Mouse (Mus musculus) MEL (cell line): ENCODE measurements at regions not wholly inside any gene's neighbourhood (a gene's known extent, or its start where the extent isn't known, plus 50 kb on each side); places are given as distances from the start of the nearest gene placed in this dataset.
A peak's percentile ranks its signal among the peaks of the same experiment; 100 is the strongest.

ENCODE experiments used
- DNase-seq: peaks from one replicate; pipeline ENCODE4 v3.0.0; 2011; ENCODE audit warnings: low read depth, low spot score
- H3K27ac ChIP-seq: 2 replicates; pipeline ENCODE4 v1.5.1; 2012; ENCODE audit warnings: low read depth, mild to moderate bottlenecking, control low read depth, low read length, moderate library complexity; ENCODE audit not compliant: control insufficient read depth
- H3K27me3 ChIP-seq, 2 experiments: fragments of 150-350 bp in 1 of 2; sonication (generic) in 1 of 2; 2 replicates each; pipeline ENCODE4 v1.6.1; 2012; ENCODE audit warnings: low read length in 2 of 2, mild to moderate bottlenecking in 2 of 2, improper control_type of control experiment in 1 of 2, moderate library complexity in 1 of 2; ENCODE audit not compliant: insufficient read depth in 2 of 2, control insufficient read depth in 1 of 2
- H3K36me3 ChIP-seq, 2 experiments: 2 replicates each; pipeline ENCODE4 v1.6.1; 2012 to 2014; ENCODE audit warnings: low read length in 2 of 2, improper control_type of control experiment in 1 of 2, inconsistent platforms in 1 of 2, mild to moderate bottlenecking in 1 of 2; ENCODE audit not compliant: insufficient read depth in 2 of 2, control insufficient read depth in 1 of 2
- H3K4me1 ChIP-seq, 2 experiments: fragments of 150-350 bp in 1 of 2; sonication (generic) in 1 of 2; 2 replicates each; pipeline ENCODE4 v1.6.1; 2012; ENCODE audit warnings: low read length in 2 of 2, improper control_type of control experiment in 1 of 2, mild to moderate bottlenecking in 1 of 2; ENCODE audit not compliant: insufficient read depth in 2 of 2, control insufficient read depth in 1 of 2
- H3K4me3 ChIP-seq, 2 experiments: fragments of 150-350 bp in 1 of 2; sonication (generic) in 1 of 2; 2 replicates each; pipeline ENCODE4 v1.5.1; 2012; ENCODE audit warnings: low read depth in 2 of 2, low read length in 2 of 2, mild to moderate bottlenecking in 2 of 2, moderate library complexity in 2 of 2, control low read depth in 1 of 2, improper control_type of control experiment in 1 of 2; ENCODE audit not compliant: control insufficient read depth in 1 of 2, insufficient read depth in 1 of 2
- H3K79me2 ChIP-seq: 2 replicates; pipeline ENCODE4 v1.6.1; 2012; ENCODE audit warnings: mild to moderate bottlenecking, low read length, moderate library complexity; ENCODE audit not compliant: control insufficient read depth, poor library complexity, insufficient read depth
- H3K9ac ChIP-seq: 2 replicates; pipeline ENCODE4 v1.6.1; 2012; ENCODE audit warnings: low read depth, mild to moderate bottlenecking, control low read depth, low read length, moderate library complexity; ENCODE audit not compliant: control insufficient read depth, poor library complexity, severe bottlenecking
- H3K9me3 ChIP-seq: fragments of 150-350 bp; sonication (generic); replicated peaks from 2 replicates; pipeline ENCODE4 v1.6.1; 2012; ENCODE audit warnings: mild to moderate bottlenecking, low read length, improper control_type of control experiment, moderate library complexity; ENCODE audit not compliant: insufficient read depth
- BHLHE40 ChIP-seq: IDR thresholded peaks from 2 replicates; pipeline ENCODE4 v1.6.1; 2012; ENCODE audit warnings: low read depth, mild to moderate bottlenecking, inconsistent platforms, low read length, improper control_type of control experiment, borderline replicate concordance
- CTCF ChIP-seq, 3 experiments: IDR thresholded peaks in 2 of 3; conservative IDR thresholded peaks in 1 of 3; 2 replicates each; pipeline ENCODE4 v1.5.1; 2011 to 2012; ENCODE audit warnings: low read length in 3 of 3, low read depth in 2 of 3, mild to moderate bottlenecking in 2 of 3, improper control_type of control experiment in 1 of 3, inconsistent platforms in 1 of 3, mixed read lengths in 1 of 3, moderate library complexity in 1 of 3; ENCODE audit not compliant: control insufficient read depth in 1 of 3, insufficient read depth in 1 of 3, poor library complexity in 1 of 3, severe bottlenecking in 1 of 3
- E2F4 ChIP-seq: IDR thresholded peaks from 2 replicates; pipeline ENCODE4 v1.6.1; 2011; ENCODE audit warnings: low read depth, low read length, improper control_type of control experiment, borderline replicate concordance
- EP300 ChIP-seq, 2 experiments: IDR thresholded peaks; 2 replicates each; pipeline ENCODE4 v1.6.1; 2011; ENCODE audit warnings: improper control_type of control experiment in 2 of 2, low read length in 2 of 2, low read depth in 1 of 2, mild to moderate bottlenecking in 1 of 2
- GABPA ChIP-seq: IDR thresholded peaks from 2 replicates; pipeline ENCODE4 v1.6.1; 2012; ENCODE audit warnings: low read depth, mild to moderate bottlenecking, inconsistent platforms, low read length, improper control_type of control experiment, moderate library complexity
- HCFC1 ChIP-seq: IDR thresholded peaks from 2 replicates; pipeline ENCODE4 v1.6.1; 2012; ENCODE audit warnings: low read depth, mild to moderate bottlenecking, inconsistent platforms, low read length, improper control_type of control experiment, moderate library complexity
- JUND ChIP-seq: IDR thresholded peaks from 2 replicates; pipeline ENCODE4 v1.6.1; 2011; ENCODE audit warnings: low read depth, mild to moderate bottlenecking, improper control_type of control experiment, low read length
- KAT2A ChIP-seq: conservative IDR thresholded peaks from 2 replicates; pipeline ENCODE4 v1.6.1; 2012; ENCODE audit warnings: low read depth, low read length, improper control_type of control experiment, inconsistent platforms
- MAFK ChIP-seq: IDR thresholded peaks from 2 replicates; pipeline ENCODE4 v1.6.1; 2011; ENCODE audit warnings: low read depth, mild to moderate bottlenecking, low read length, improper control_type of control experiment, borderline replicate concordance
- MAX ChIP-seq: IDR thresholded peaks from 2 replicates; pipeline ENCODE4 v1.6.1; 2011; ENCODE audit warnings: low read length, improper control_type of control experiment
- MAZ ChIP-seq: IDR thresholded peaks from 2 replicates; pipeline ENCODE4 v1.6.1; 2012; ENCODE audit warnings: low read depth, mild to moderate bottlenecking, inconsistent platforms, low read length, improper control_type of control experiment
- MXI1 ChIP-seq: IDR thresholded peaks from 2 replicates; pipeline ENCODE4 v1.6.1; 2011; ENCODE audit warnings: mild to moderate bottlenecking, low read depth, low read length, improper control_type of control experiment
- MYB ChIP-seq: IDR thresholded peaks from 2 replicates; pipeline ENCODE4 v1.6.1; 2011; ENCODE audit warnings: mild to moderate bottlenecking, low read depth, low read length, improper control_type of control experiment
- MYC ChIP-seq: IDR thresholded peaks from 2 replicates; pipeline ENCODE4 v1.6.1; 2011; ENCODE audit warnings: low read depth, mild to moderate bottlenecking, low read length, improper control_type of control experiment, moderate library complexity
- NRF1 ChIP-seq: IDR thresholded peaks from 2 replicates; pipeline ENCODE4 v1.6.1; 2014; ENCODE audit warnings: low read depth, mild to moderate bottlenecking, inconsistent platforms, low read length, improper control_type of control experiment, moderate library complexity; ENCODE audit not compliant: poor library complexity, insufficient read depth, severe bottlenecking
- POLR2AphosphoS2 ChIP-seq: IDR thresholded peaks from 2 replicates; pipeline ENCODE4 v1.6.1; 2011; ENCODE audit warnings: low read length, improper control_type of control experiment
- POLR2AphosphoS5 ChIP-seq: IDR thresholded peaks from 2 replicates; pipeline ENCODE4 v1.6.1; 2012; ENCODE audit warnings: low read depth, borderline replicate concordance, mild to moderate bottlenecking, inconsistent platforms, low read length, moderate library complexity, mixed read lengths
- RAD21 ChIP-seq: IDR thresholded peaks from 2 replicates; pipeline ENCODE4 v1.6.1; 2011; ENCODE audit warnings: mild to moderate bottlenecking, low read depth, low read length, improper control_type of control experiment
- RCOR1 ChIP-seq: IDR thresholded peaks from 2 replicates; pipeline ENCODE4 v1.6.1; 2012; ENCODE audit warnings: low read depth, mild to moderate bottlenecking, inconsistent platforms, low read length, improper control_type of control experiment
- TBP ChIP-seq: IDR thresholded peaks from 2 replicates; pipeline ENCODE4 v1.8.0; 2011; ENCODE audit warnings: low read depth, low read length, improper control_type of control experiment
- TCF12 ChIP-seq: IDR thresholded peaks from 2 replicates; pipeline ENCODE4 v1.6.1; 2014; ENCODE audit warnings: low read depth, mild to moderate bottlenecking, inconsistent platforms, low read length, improper control_type of control experiment, moderate library complexity
- UBTF ChIP-seq: IDR thresholded peaks from 2 replicates; pipeline ENCODE4 v1.6.1; 2012; ENCODE audit warnings: low read depth, mild to moderate bottlenecking, inconsistent platforms, low read length, improper control_type of control experiment, moderate library complexity, borderline replicate concordance; ENCODE audit not compliant: insufficient read depth
- USF1 ChIP-seq: IDR thresholded peaks from 2 replicates; pipeline ENCODE4 v1.6.1; 2014; ENCODE audit warnings: low read depth, mild to moderate bottlenecking, inconsistent platforms, low read length, improper control_type of control experiment, moderate library complexity
- USF2 ChIP-seq, 2 experiments: IDR thresholded peaks; 2 replicates each; pipeline ENCODE4 v1.6.1; 2011 to 2012; ENCODE audit warnings: improper control_type of control experiment in 2 of 2, low read length in 2 of 2, borderline replicate concordance in 1 of 2, inconsistent platforms in 1 of 2, low read depth in 1 of 2, mild to moderate bottlenecking in 1 of 2; ENCODE audit not compliant: insufficient read depth in 1 of 2

GRCm38 (mm10) chr14:123219590-123219989, 235.8 kb upstream of the Tmtc4 start:
- Histone ChIP-seq H3K79me2 (no peaks in the 10 kb centered on the region), H3K27ac (no peak overlapping the region), H3K4me1 (no peaks in the 10 kb centered on the region), H3K4me3 (no peak overlapping the region), H3K9me3 (no peaks in the 10 kb centered on the region), H3K9ac (no peak overlapping the region), H3K27me3 (no peaks in the 10 kb centered on the region; a peak in 1 of 4 replicates), H3K36me3 (no peaks in the 10 kb centered on the region)
- TF ChIP-seq MAFK (no peak), MYB (no peak)
- DNase-seq = no peak

- no peaks in the 10 kb centered on the region for H3K9me3 ChIP-seq
- H3K27me3 ChIP-seq = no peaks in the 10 kb centered on the region; a peak in 1 of 4 replicates
- DNase-seq = no peak
- H3K27ac ChIP-seq = no peak overlapping the region
- TF ChIP-seq BHLHE40 (no peak), MXI1 (no peak), RAD21 (no peak), USF2 (IDR thresholded peaks at IDR 0.05; ENCODE audit: borderline replicate concordance in 1 of 2, insufficient read depth in 1 of 2, low read depth in 1 of 2, low read length in 2 of 2) (no peak), KAT2A (no peak), POLR2AphosphoS2 (no peak), MAZ (no peak), TCF12 (no peak), TBP (no peak), EP300 (IDR thresholded peaks at IDR 0.05; ENCODE audit: low read depth in 1 of 2, low read length in 2 of 2) (no peak), NRF1 (no peak)
- H3K4me1 ChIP-seq = no peaks in the 10 kb centered on the region
- no peak overlapping the region for H3K4me3 ChIP-seq
- H3K79me2 ChIP-seq = no peaks in the 10 kb centered on the region
- no peaks in the 10 kb centered on the region for H3K36me3 ChIP-seq
- no peak overlapping the region for H3K9ac ChIP-seq
Observed at GRCm38 (mm10) chr14:123210241-123210640, 226.4 kb upstream of the Tmtc4 start.

- Histone ChIP-seq H3K4me1 (peaks cover 2 to 16% of the 10 kb centered on the region in 2 experiments; a peak in 3 of 4 replicates), H3K79me2 (no peaks in the 10 kb centered on the region), H3K36me3 (peaks cover 0 to 6% of the 10 kb centered on the region in 2 experiments; a peak in 2 of 4 replicates), H3K9me3 (no peaks in the 10 kb centered on the region), H3K27ac (no peak overlapping the region), H3K4me3 (no peak overlapping the region), H3K27me3 (no peaks in the 10 kb centered on the region; a peak in 1 of 4 replicates), H3K9ac (no peak overlapping the region)
- peak; percentile 56 for DNase-seq
- TF ChIP-seq USF1 (no peak), HCFC1 (0 out of 2 replicates have a peak, but pooled peaks have one; percentile 15), CTCF (IDR thresholded peaks at IDR 0.05 in 2 of 3, conservative IDR thresholded peaks at IDR 0.05 in 1 of 3; ENCODE audit: control insufficient read depth in 1 of 3, insufficient read depth in 1 of 3, low read depth in 2 of 3, low read length in 3 of 3, poor library complexity in 1 of 3, severe bottlenecking in 1 of 3) (no peak), MYC (no peak), RCOR1 (peak; percentile 81), MAZ (no peak), TCF12 (peak; percentile 83), UBTF (no peak), EP300 (IDR thresholded peaks at IDR 0.05; ENCODE audit: low read depth in 1 of 2, low read length in 2 of 2) (peak; percentile 80 to 86), E2F4 (no peak), RAD21 (no peak), MAX (no peak), GABPA (no peak), JUND (peak; percentile 90), POLR2AphosphoS5 (no peak), MYB (peak; percentile 57; the same call in 1 of the 2 replicates), TBP (no peak), KAT2A (no peak), BHLHE40 (peak; percentile 47; the same call in 1 of the 2 replicates)
Observed at GRCm38 (mm10) chr14:123202848-123203247, 219.0 kb upstream of the Tmtc4 start.
